Mouse (Mus musculus): ENCODE data around the gene Rims3. TPM values are rescaled to one million over a fixed set of nuclear protein-coding genes. Genes with fewer than 3 reads are reported as not detected.

The Rims3 gene
- polyA plus RNA-seq, 1 experiment: 56.3 TPM

DNA sequence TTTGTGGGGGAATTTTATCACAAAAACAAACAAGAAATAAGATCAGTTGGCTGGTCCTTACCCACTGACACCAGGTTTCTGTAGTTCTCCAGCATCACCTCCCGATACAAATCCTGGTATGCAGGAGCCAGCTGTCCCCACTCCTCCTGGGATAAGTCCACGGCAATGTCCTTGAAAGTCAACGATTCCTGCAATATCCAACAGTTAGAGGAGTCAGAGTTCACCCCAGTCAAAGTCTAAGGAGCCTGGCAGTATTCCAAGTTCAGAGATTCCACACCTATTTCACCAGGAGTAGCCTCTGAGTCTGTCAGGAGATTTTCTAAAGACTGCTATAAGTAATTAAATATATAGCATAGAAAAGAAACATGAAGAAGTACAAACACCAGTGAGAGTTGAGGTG lies 80.4 kb downstream of the Rims3 start:
- DNase-seq (ENCODE audit: extremely low spot score in 1 of 2, low spot score in 1 of 2): no peak

Other genes starting within 250 kb of the Rims3 start
- gene Cited4, start 188.2 kb upstream of the Rims3 start, polyA plus RNA-seq (2012; rRNA removed): 9.2 and 14.8 TPM in 2 replicates
- 7.4 and 7.8 TPM in 2 replicates for gene Kcnq4, start 106.2 kb upstream of the Rims3 start, polyA plus RNA-seq (2012; rRNA removed)
- gene Nfyc, start 23.2 kb upstream of the Rims3 start, polyA plus RNA-seq (2012; rRNA removed): 107 and 119 TPM in 2 replicates
- gene Exo5, start 70.2 kb downstream of the Rims3 start, polyA plus RNA-seq (2012; rRNA removed): 11.3 and 12.7 TPM in 2 replicates
- gene Zfp69, start 96.9 kb downstream of the Rims3 start, polyA plus RNA-seq (2012; rRNA removed): 1.7 and 2.0 TPM in 2 replicates
- gene Smap2, start 162.4 kb downstream of the Rims3 start, polyA plus RNA-seq (2012; rRNA removed): 96.8 and 103 TPM in 2 replicates
- 5.8 and 7.2 TPM in 2 replicates for gene Col9a2, start 184.6 kb downstream of the Rims3 start, polyA plus RNA-seq (2012; rRNA removed)
- 22.1 and 22.6 TPM in 2 replicates for gene Zmpste24, start 243.4 kb downstream of the Rims3 start, polyA plus RNA-seq (2012; rRNA removed)

Measured in frontal cortex, adult 2 months (tissue).